Mouse (Mus musculus) urinary bladder, adult 18-20 months (tissue): ENCODE measurements around the gene Prkn.

ENCODE experiments used
- DNase-seq, 2 experiments: peaks; one replicate each; pipeline ENCODE4 v3.0.0; 2022; ENCODE audit warnings: low spot score in 2 of 2, mixed read lengths in 2 of 2

Prkn gene

GRCm38 (mm10) chr17:11642328-11642727, 802.1 kb downstream of the Prkn start:
- no peak for DNase-seq

- no peak for DNase-seq
These were observed 803.8 kb downstream of the Prkn start for GRCm38 (mm10) chr17:11644016-11644415.

- no peak for DNase-seq
These were observed 804.8 kb downstream of the Prkn start for GRCm38 (mm10) chr17:11644873-11645464.

GRCm38 (mm10) chr17:11656397-11656796, 816.2 kb downstream of the Prkn start:
- no peak for DNase-seq

- DNase-seq = no peak
These were observed 816.7 kb downstream of the Prkn start for GRCm38 (mm10) chr17:11656878-11657277.

- no peak for DNase-seq
These were observed 821.7 kb downstream of the Prkn start for GRCm38 (mm10) chr17:11661898-11662297.

GRCm38 (mm10) chr17:11663437-11663836, 823.3 kb downstream of the Prkn start:
- no peak for DNase-seq

- DNase-seq = no peak
These were observed 824.6 kb downstream of the Prkn start for GRCm38 (mm10) chr17:11664610-11665345.

- DNase-seq = no peak
These were observed 839.5 kb downstream of the Prkn start for GRCm38 (mm10) chr17:11679716-11680115.

- DNase-seq = no peak
These were observed 840.3 kb downstream of the Prkn start for GRCm38 (mm10) chr17:11680456-11680855.

GRCm38 (mm10) chr17:11681825-11682372, 841.7 kb downstream of the Prkn start:
- DNase-seq = no peak

- DNase-seq = no peak
These were observed 864.8 kb downstream of the Prkn start for GRCm38 (mm10) chr17:11705005-11705404.

GRCm38 (mm10) chr17:11705761-11706160, 865.6 kb downstream of the Prkn start:
- no peak for DNase-seq

- no peak for DNase-seq
These were observed 871.9 kb downstream of the Prkn start for GRCm38 (mm10) chr17:11712066-11712465.

GRCm38 (mm10) chr17:11719801-11720200, 879.6 kb downstream of the Prkn start:
- no peak for DNase-seq

GRCm38 (mm10) chr17:11721906-11722305, 881.7 kb downstream of the Prkn start:
- DNase-seq = no peak

GRCm38 (mm10) chr17:11722478-11722877, 882.3 kb downstream of the Prkn start:
- no peak for DNase-seq

- no peak for DNase-seq
These were observed 884.0 kb downstream of the Prkn start for GRCm38 (mm10) chr17:11724135-11724534.

GRCm38 (mm10) chr17:11727101-11727500, 886.9 kb downstream of the Prkn start:
- DNase-seq = no peak

GRCm38 (mm10) chr17:11728294-11728693, 888.1 kb downstream of the Prkn start:
- DNase-seq = no peak

GRCm38 (mm10) chr17:11730656-11731594, 890.7 kb downstream of the Prkn start:
- DNase-seq = no peak
